Mouse (Mus musculus): ENCODE data around the gene Tnfaip8l1. TPM values are rescaled to one million over a fixed set of nuclear protein-coding genes. Genes with fewer than 3 reads are reported as not detected.
A peak's percentile ranks its signal among the peaks of the same experiment; 100 is the strongest.

The Tnfaip8l1 gene
- total and polyA plus RNA-seq, 2 experiments from 2014 or later, result 3.4 to 5.6 TPM

GRCm38 (mm10) chr17:56219251-56219650, 57.0 kb downstream of the Tnfaip8l1 start:
- Histone ChIP-seq H3K27me3 (ENCODE audit: control insufficient read depth, insufficient read depth, low read length) (no peaks in the 10 kb centered on the region), H3K4me1 (ENCODE audit: control insufficient read depth, insufficient read depth) (peaks cover 15% of the 10 kb centered on the region; the same call in 1 of the 2 replicates), H3K4me2 (ENCODE audit: low read depth, low read length) (peak overlapping the region; percentile 73), H3K36me3 (replicated peaks; ENCODE audit: control insufficient read depth, insufficient read depth, low read length) (no peaks in the 10 kb centered on the region; the same call in 1 of the 2 replicates), H3K9me3 (replicated peaks; ENCODE audit: control insufficient read depth, low read length) (no peaks in the 10 kb centered on the region), H3K4me3 (ENCODE audit: low read depth, low read length) (peak overlapping the region; percentile 74), H3K27ac (ENCODE audit: low read depth) (peak overlapping the region; percentile 90), H3K9ac (replicated peaks; ENCODE audit: low read depth, low read length) (peak overlapping the region; percentile 81; the same call in 1 of the 2 replicates)
- ATAC-seq (ENCODE audit: insufficient read depth, low read depth), result no peak
- TF ChIP-seq CTCF (IDR thresholded peaks at IDR 0.05; ENCODE audit: low read depth) (no peak), EP300 (IDR thresholded peaks at IDR 0.05; ENCODE audit: low read depth) (no peak)
- DNase-seq (ENCODE audit: low spot score), result no peak
- 38% methylated on average over 12 of the region's 12 CpGs for WGBS

GRCm38 (mm10) chr17:56219805-56220204, 57.5 kb downstream of the Tnfaip8l1 start:
- no peak for ATAC-seq (ENCODE audit: insufficient read depth, low read depth)
- no peak overlapping the region for H3K4me2 ChIP-seq (ENCODE audit: low read depth, low read length)

More at GRCm38 (mm10) chr17:56219805-56220204, 57.5 kb downstream of the Tnfaip8l1 start:
- DNase-seq (ENCODE audit: low spot score), result peak; percentile 63
- H3K4me1 ChIP-seq (ENCODE audit: control insufficient read depth, insufficient read depth), result peaks cover 15% of the 10 kb centered on the region; the same call in 1 of the 2 replicates
- no peaks in the 10 kb centered on the region; the same call in 1 of the 2 replicates for H3K36me3 ChIP-seq (replicated peaks; ENCODE audit: control insufficient read depth, insufficient read depth, low read length)
- WGBS, result 26% methylated on average over 3 of the region's 3 CpGs
- no peaks in the 10 kb centered on the region for H3K9me3 ChIP-seq (replicated peaks; ENCODE audit: control insufficient read depth, low read length)
- no peak overlapping the region for H3K4me3 ChIP-seq (ENCODE audit: low read depth, low read length)
- no peaks in the 10 kb centered on the region for H3K27me3 ChIP-seq (ENCODE audit: control insufficient read depth, insufficient read depth, low read length)
- H3K9ac ChIP-seq (replicated peaks; ENCODE audit: low read depth, low read length), result no peak overlapping the region
- TF ChIP-seq CTCF (IDR thresholded peaks at IDR 0.05; ENCODE audit: low read depth) (no peak), EP300 (IDR thresholded peaks at IDR 0.05; ENCODE audit: low read depth) (peak; percentile 74)
- peak overlapping the region; percentile 90 for H3K27ac ChIP-seq (ENCODE audit: low read depth)

Small RNA genes within 50 kb of the gene (microRNA-seq; reads per million reads assigned to microRNA genes)
- not detected for gene Gm44397

Other genes starting within 250 kb of the Tnfaip8l1 start
- 2.9 and 3.8 TPM in 2 replicates for gene Zfp119b, start 213.0 kb upstream of the Tnfaip8l1 start, total RNA-seq (2014; rRNA removed; ENCODE audit: low replicate concordance)
- 5.6 and 6.8 TPM in 2 replicates for gene Zfp119b, start 213.0 kb upstream of the Tnfaip8l1 start, polyA plus RNA-seq (2015; fragmentation: Nextera tagmentation; extraction: Ambion mirVana)
- gene Ebi3, start 209.8 kb upstream of the Tnfaip8l1 start, total RNA-seq (2014; rRNA removed; ENCODE audit: low replicate concordance), result not detected in 2 replicates
- 0.37 and 1.1 TPM in 2 replicates for gene Ebi3, start 209.8 kb upstream of the Tnfaip8l1 start, polyA plus RNA-seq (2015; fragmentation: Nextera tagmentation; extraction: Ambion mirVana)
- gene Yju2, start 203.4 kb upstream of the Tnfaip8l1 start, total RNA-seq (2014; rRNA removed; ENCODE audit: low replicate concordance), result 5.9 and 6.4 TPM in 2 replicates
- gene Yju2, start 203.4 kb upstream of the Tnfaip8l1 start, polyA plus RNA-seq (2015; fragmentation: Nextera tagmentation; extraction: Ambion mirVana), result 12.3 and 12.8 TPM in 2 replicates
- gene Shd, start 192.0 kb upstream of the Tnfaip8l1 start, total RNA-seq (2014; rRNA removed; ENCODE audit: low replicate concordance), result 7.5 and 11.7 TPM in 2 replicates
- 5.0 and 5.7 TPM in 2 replicates for gene Shd, start 192.0 kb upstream of the Tnfaip8l1 start, polyA plus RNA-seq (2015; fragmentation: Nextera tagmentation; extraction: Ambion mirVana)
- gene Fsd1, start 176.0 kb upstream of the Tnfaip8l1 start, total RNA-seq (2014; rRNA removed; ENCODE audit: low replicate concordance), result not detected in 2 replicates
- gene Fsd1, start 176.0 kb upstream of the Tnfaip8l1 start, polyA plus RNA-seq (2015; fragmentation: Nextera tagmentation; extraction: Ambion mirVana), result 0.26 and 0.51 TPM in 2 replicates
- gene Stap2, start 156.9 kb upstream of the Tnfaip8l1 start, total RNA-seq (2014; rRNA removed; ENCODE audit: low replicate concordance), result 14.3 and 23.7 TPM in 2 replicates
- 16.0 and 17.2 TPM in 2 replicates for gene Stap2, start 156.9 kb upstream of the Tnfaip8l1 start, polyA plus RNA-seq (2015; fragmentation: Nextera tagmentation; extraction: Ambion mirVana)
- 100 and 114 TPM in 2 replicates for gene Mpnd, start 156.8 kb upstream of the Tnfaip8l1 start, total RNA-seq (2014; rRNA removed; ENCODE audit: low replicate concordance)
- 42.5 and 42.9 TPM in 2 replicates for gene Mpnd, start 156.8 kb upstream of the Tnfaip8l1 start, polyA plus RNA-seq (2015; fragmentation: Nextera tagmentation; extraction: Ambion mirVana)
- 45.8 and 61.1 TPM in 2 replicates for gene Sh3gl1, start 125.8 kb upstream of the Tnfaip8l1 start, total RNA-seq (2014; rRNA removed; ENCODE audit: low replicate concordance)
- gene Sh3gl1, start 125.8 kb upstream of the Tnfaip8l1 start, polyA plus RNA-seq (2015; fragmentation: Nextera tagmentation; extraction: Ambion mirVana), result 43.5 and 49.5 TPM in 2 replicates
- gene Chaf1a, start 122.0 kb upstream of the Tnfaip8l1 start, total RNA-seq (2014; rRNA removed; ENCODE audit: low replicate concordance), result 2.8 and 8.3 TPM in 2 replicates
- gene Chaf1a, start 122.0 kb upstream of the Tnfaip8l1 start, polyA plus RNA-seq (2015; fragmentation: Nextera tagmentation; extraction: Ambion mirVana), result 2.9 and 3.0 TPM in 2 replicates
- gene Ubxn6, start 87.4 kb upstream of the Tnfaip8l1 start, total RNA-seq (2014; rRNA removed; ENCODE audit: low replicate concordance), result 67.5 and 68.1 TPM in 2 replicates
- 56.2 and 58.2 TPM in 2 replicates for gene Ubxn6, start 87.4 kb upstream of the Tnfaip8l1 start, polyA plus RNA-seq (2015; fragmentation: Nextera tagmentation; extraction: Ambion mirVana)
- gene Hdgfl2, start 82.8 kb upstream of the Tnfaip8l1 start, total RNA-seq (2014; rRNA removed; ENCODE audit: low replicate concordance), result 23.9 and 35.9 TPM in 2 replicates
- gene Hdgfl2, start 82.8 kb upstream of the Tnfaip8l1 start, polyA plus RNA-seq (2015; fragmentation: Nextera tagmentation; extraction: Ambion mirVana), result 52.1 TPM in 2 replicates
- gene Plin4, start 52.7 kb upstream of the Tnfaip8l1 start, total RNA-seq (2014; rRNA removed; ENCODE audit: low replicate concordance), result 47.4 and 88.5 TPM in 2 replicates
- 5.9 and 9.4 TPM in 2 replicates for gene Plin4, start 52.7 kb upstream of the Tnfaip8l1 start, polyA plus RNA-seq (2015; fragmentation: Nextera tagmentation; extraction: Ambion mirVana)
- gene Plin5, start 44.9 kb upstream of the Tnfaip8l1 start, total RNA-seq (2014; rRNA removed; ENCODE audit: low replicate concordance), result 23.3 and 58.8 TPM in 2 replicates
- gene Plin5, start 44.9 kb upstream of the Tnfaip8l1 start, polyA plus RNA-seq (2015; fragmentation: Nextera tagmentation; extraction: Ambion mirVana), result 55.7 and 58.3 TPM in 2 replicates
- 4.5 and 5.1 TPM in 2 replicates for gene Lrg1, start 40.5 kb upstream of the Tnfaip8l1 start, total RNA-seq (2014; rRNA removed; ENCODE audit: low replicate concordance)
- gene Lrg1, start 40.5 kb upstream of the Tnfaip8l1 start, polyA plus RNA-seq (2015; fragmentation: Nextera tagmentation; extraction: Ambion mirVana), result 9.0 and 10.0 TPM in 2 replicates
- gene Sema6b, start 22.1 kb upstream of the Tnfaip8l1 start, total RNA-seq (2014; rRNA removed; ENCODE audit: low replicate concordance), result 7.9 and 10.4 TPM in 2 replicates
- 0.81 and 0.93 TPM in 2 replicates for gene Sema6b, start 22.1 kb upstream of the Tnfaip8l1 start, polyA plus RNA-seq (2015; fragmentation: Nextera tagmentation; extraction: Ambion mirVana)
- gene Mydgf, start 21.4 kb downstream of the Tnfaip8l1 start, total RNA-seq (2014; rRNA removed; ENCODE audit: low replicate concordance), result 42.9 and 43.2 TPM in 2 replicates
- gene Mydgf, start 21.4 kb downstream of the Tnfaip8l1 start, polyA plus RNA-seq (2015; fragmentation: Nextera tagmentation; extraction: Ambion mirVana), result 50.2 and 52.0 TPM in 2 replicates
- 25.9 and 29.0 TPM in 2 replicates for gene Dpp9, start 56.4 kb downstream of the Tnfaip8l1 start, total RNA-seq (2014; rRNA removed; ENCODE audit: low replicate concordance)
- 12.6 and 13.3 TPM in 2 replicates for gene Dpp9, start 56.4 kb downstream of the Tnfaip8l1 start, polyA plus RNA-seq (2015; fragmentation: Nextera tagmentation; extraction: Ambion mirVana)
- 82.1 and 84.3 TPM in 2 replicates for gene Fem1a, start 94.3 kb downstream of the Tnfaip8l1 start, total RNA-seq (2014; rRNA removed; ENCODE audit: low replicate concordance)
- gene Fem1a, start 94.3 kb downstream of the Tnfaip8l1 start, polyA plus RNA-seq (2015; fragmentation: Nextera tagmentation; extraction: Ambion mirVana), result 29.5 and 37.1 TPM in 2 replicates
- gene Ticam1, start 114.3 kb downstream of the Tnfaip8l1 start, total RNA-seq (2014; rRNA removed; ENCODE audit: low replicate concordance), result 12.3 and 13.8 TPM in 2 replicates
- gene Ticam1, start 114.3 kb downstream of the Tnfaip8l1 start, polyA plus RNA-seq (2015; fragmentation: Nextera tagmentation; extraction: Ambion mirVana), result 4.4 and 4.6 TPM in 2 replicates
- 76.8 and 78.5 TPM in 2 replicates for gene Plin3, start 130.4 kb downstream of the Tnfaip8l1 start, total RNA-seq (2014; rRNA removed; ENCODE audit: low replicate concordance)
- gene Plin3, start 130.4 kb downstream of the Tnfaip8l1 start, polyA plus RNA-seq (2015; fragmentation: Nextera tagmentation; extraction: Ambion mirVana), result 70.9 and 73.0 TPM in 2 replicates
- not detected in 2 replicates for gene Arrdc5, start 137.8 kb downstream of the Tnfaip8l1 start, total RNA-seq (2014; rRNA removed; ENCODE audit: low replicate concordance)
- not detected in 2 replicates for gene Arrdc5, start 137.8 kb downstream of the Tnfaip8l1 start, polyA plus RNA-seq (2015; fragmentation: Nextera tagmentation; extraction: Ambion mirVana)
- gene Uhrf1, start 140.8 kb downstream of the Tnfaip8l1 start, total RNA-seq (2014; rRNA removed; ENCODE audit: low replicate concordance), result 26.8 and 33.8 TPM in 2 replicates
- 13.2 and 14.4 TPM in 2 replicates for gene Uhrf1, start 140.8 kb downstream of the Tnfaip8l1 start, polyA plus RNA-seq (2015; fragmentation: Nextera tagmentation; extraction: Ambion mirVana)
- gene Kdm4b, start 163.6 kb downstream of the Tnfaip8l1 start, total RNA-seq (2014; rRNA removed; ENCODE audit: low replicate concordance), result 61.8 and 80.4 TPM in 2 replicates
- gene Kdm4b, start 163.6 kb downstream of the Tnfaip8l1 start, polyA plus RNA-seq (2015; fragmentation: Nextera tagmentation; extraction: Ambion mirVana), result 16.1 and 17.7 TPM in 2 replicates

All from heart, postnatal 0 days (tissue).